Mouse (Mus musculus) olfactory bulb, adult 2 months (tissue): ENCODE data around the gene Apoa4. TPM values are rescaled to one million over a fixed set of nuclear protein-coding genes. Genes with fewer than 3 reads are reported as not detected.

ENCODE experiments used
- H3K27ac ChIP-seq: fragments of 200-500 bp; 2 replicates; pipeline ENCODE4 v1.5.1; 2012; ENCODE audit warnings: low read depth, low read length; ENCODE audit not compliant: insufficient read depth
- H3K4me1 ChIP-seq: fragments of 200-500 bp; 2 replicates; pipeline ENCODE4 v1.6.1; 2012; ENCODE audit warnings: low read length; ENCODE audit not compliant: control insufficient read depth, insufficient read depth
- H3K4me3 ChIP-seq: fragments of 200-500 bp; 2 replicates; pipeline ENCODE4 v1.5.1; 2012; ENCODE audit warnings: mild to moderate bottlenecking, low read depth, low read length, moderate library complexity; ENCODE audit not compliant: insufficient read depth
- CTCF ChIP-seq: fragments of 200-500 bp; IDR thresholded peaks from 2 replicates; pipeline ENCODE4 v1.5.1; 2012; ENCODE audit warnings: low read depth, mild to moderate bottlenecking, low read length, moderate library complexity; ENCODE audit not compliant: insufficient read depth
- POLR2A ChIP-seq: fragments of 200-500 bp; IDR thresholded peaks from 2 replicates; pipeline ENCODE4 v1.6.1; 2012; ENCODE audit warnings: mild to moderate bottlenecking, low read depth, low read length, moderate library complexity; ENCODE audit not compliant: insufficient read depth
- WGBS: fragments of 180-500 bp; shearing (Covaris S2); methylation state at CpG from one replicate; pipeline ENCODE4 v1.1.7; 2018; 5-methylcytosine and 5-hydroxymethylcytosine counted together
- polyA plus RNA-seq: library from polyadenylated mRNA; stranded (reverse); fragments of >200 nt; gene quantifications from 2 replicates; pipeline ENCODE4 v1.2.4, GENCODE M21; 2012; ENCODE audit warnings: low replicate concordance; ENCODE audit not compliant: missing spikeins, insufficient read depth, insufficient read length

Apoa4 gene
- polyA plus RNA-seq, 1 experiment, result not detected

DNA sequence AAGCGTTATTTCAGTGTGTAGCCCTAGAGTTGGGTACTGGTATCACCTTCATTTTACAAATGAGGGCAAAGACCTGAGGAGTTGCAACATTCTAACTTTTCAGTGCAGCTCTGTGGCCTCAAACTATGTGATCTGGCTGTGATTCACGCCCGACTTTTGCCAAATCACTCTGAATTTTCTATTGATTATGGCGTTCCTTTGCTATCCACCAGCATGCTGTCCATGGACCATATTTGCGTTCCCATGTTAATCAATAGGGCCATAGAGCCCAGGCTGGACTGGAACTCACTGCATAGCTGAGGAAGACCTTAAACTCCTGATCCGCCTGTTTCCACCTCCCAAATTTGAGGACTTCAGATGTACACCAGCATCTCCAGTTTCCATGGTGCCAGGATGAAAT lies 18.6 kb downstream of the Apoa4 start:
- Histone ChIP-seq H3K4me3 (no peak overlapping the region), H3K4me1 (no peaks in the 10 kb centered on the region), H3K27ac (no peak overlapping the region)
- WGBS, result 91% methylated on average over 6 of the region's 6 CpGs
- TF ChIP-seq POLR2A (no peak), CTCF (no peak)

DNA sequence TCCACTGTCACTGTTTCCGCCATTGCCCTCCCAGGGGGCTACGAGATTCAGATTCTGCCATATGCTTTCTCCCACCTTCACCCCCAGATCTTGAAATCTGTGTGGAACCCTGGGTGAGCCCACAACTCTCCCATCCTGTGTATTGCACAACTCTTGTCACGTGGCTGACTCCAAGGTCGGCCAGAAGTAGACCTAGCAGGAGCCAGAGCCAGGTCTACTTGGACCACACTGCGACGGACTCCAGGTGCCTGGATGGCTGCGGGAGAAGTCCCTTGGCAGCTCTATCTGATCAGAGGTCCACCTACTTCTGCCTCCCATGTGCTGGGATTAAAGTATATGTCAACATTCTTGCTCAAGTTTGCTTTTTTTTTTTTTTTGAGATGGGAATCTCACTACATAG lies 20.6 kb downstream of the Apoa4 start:
- 92% methylated on average over 7 of the region's 7 CpGs for WGBS
- no peak overlapping the region for H3K4me3 ChIP-seq
- no peaks in the 10 kb centered on the region for H3K4me1 ChIP-seq
- no peak for TF ChIP-seq POLR2A
- no peak for TF ChIP-seq CTCF
- no peak overlapping the region for H3K27ac ChIP-seq

- 56% methylated on average over 7 of the region's 7 CpGs for WGBS
- Histone ChIP-seq H3K4me3 (no peak within 1 kb of the TSS), H3K27ac (no peak within 1 kb of the TSS), H3K4me1 (0 out of 2 replicates have a peak, but pooled peaks cover 2% of the 10 kb centered on the region)
- TF ChIP-seq CTCF (no peak), POLR2A (no peak)
Observed at GRCm38 (mm10) chr9:46268343-46268873, 27.9 kb downstream of the Apoa4 start, which contains the start of gene Apoa5. Apoa5 (plus strand) TSS chr9:46268633.

DNA sequence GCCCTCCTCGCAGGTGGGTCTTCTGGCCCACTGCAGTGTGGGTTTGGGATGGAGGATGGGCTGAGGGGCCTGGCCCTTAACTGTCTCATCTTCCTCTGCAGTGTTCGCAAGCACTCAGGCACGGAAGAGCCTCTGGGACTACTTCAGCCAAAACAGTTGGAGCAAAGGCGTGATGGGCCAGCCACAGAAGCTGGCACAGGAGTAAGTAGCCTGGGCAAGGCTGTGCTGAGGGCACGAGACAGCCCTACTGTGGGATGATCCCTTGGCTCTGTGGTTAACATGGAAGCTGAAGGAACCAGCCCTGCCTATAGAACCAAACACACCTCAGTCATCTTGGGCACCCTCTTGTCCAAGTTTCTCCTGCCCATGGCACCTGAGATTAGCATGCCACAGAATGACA lies 28.6 kb downstream of the Apoa4 start:
- TF ChIP-seq CTCF, result no peak
- no peak for TF ChIP-seq POLR2A
- H3K4me3 ChIP-seq, result no peak overlapping the region
- H3K4me1 ChIP-seq, result 0 out of 2 replicates have a peak, but pooled peaks cover 2% of the 10 kb centered on the region
- no peak overlapping the region for H3K27ac ChIP-seq
- WGBS, result 79% methylated on average over 5 of the region's 5 CpGs

GRCm38 (mm10) chr9:46270782-46271181 lies 30.3 kb downstream of the Apoa4 start:
- Histone ChIP-seq H3K27ac (no peak overlapping the region), H3K4me3 (no peak overlapping the region), H3K4me1 (0 out of 2 replicates have a peak, but pooled peaks cover 2% of the 10 kb centered on the region)
- no peak for TF ChIP-seq POLR2A
- no peak for TF ChIP-seq CTCF
- WGBS, result 93% methylated on average over 4 of the region's 4 CpGs

- TF ChIP-seq CTCF (no peak), POLR2A (no peak)
- 0 out of 2 replicates have a peak, but pooled peaks cover 2% of the 10 kb centered on the region for H3K4me1 ChIP-seq
- no peak overlapping the region for H3K4me3 ChIP-seq
- 79% methylated on average over 9 of the region's 9 CpGs for WGBS
- no peak overlapping the region for H3K27ac ChIP-seq
Observed at GRCm38 (mm10) chr9:46272070-46272469, 31.6 kb downstream of the Apoa4 start.

GRCm38 (mm10) chr9:46272677-46273454 lies 32.4 kb downstream of the Apoa4 start, which contains the start of gene Zpr1:
Zpr1 (plus strand) TSS chr9:46273064.
- Histone ChIP-seq H3K27ac (no peak within 1 kb of the TSS), H3K4me1 (0 out of 2 replicates have a peak, but pooled peaks cover 2% of the 10 kb centered on the region), H3K4me3 (peak within 1 kb of the TSS; percentile 85)
- 6% methylated on average over 45 of the region's 45 CpGs for WGBS
- peak; percentile 88 for TF ChIP-seq POLR2A
- TF ChIP-seq CTCF, result no peak

GRCm38 (mm10) chr9:46274494-46274893 lies 34.0 kb downstream of the Apoa4 start:
- TF ChIP-seq POLR2A (no peak), CTCF (no peak)
- H3K4me1 ChIP-seq, result 0 out of 2 replicates have a peak, but pooled peaks cover 2% of the 10 kb centered on the region
- WGBS, result 94% methylated on average over 9 of the region's 9 CpGs
- no peak overlapping the region for H3K27ac ChIP-seq
- H3K4me3 ChIP-seq, result no peak overlapping the region

GRCm38 (mm10) chr9:46282631-46283436 lies 42.3 kb downstream of the Apoa4 start, which contains the start of gene Bud13:
Bud13 (plus strand) TSS chr9:46283008.
- peak; percentile 75 for TF ChIP-seq POLR2A
- TF ChIP-seq CTCF, result no peak
- Histone ChIP-seq H3K4me3 (peak within 1 kb of the TSS; percentile 73), H3K4me1 (no peaks in the 10 kb centered on the region), H3K27ac (no peak within 1 kb of the TSS)
- WGBS, result under 1% methylated on average over 55 of the region's 55 CpGs

Other genes with a start within 250 kb of the Apoa4 start
- gene Pafah1b2, start 228.0 kb upstream of the Apoa4 start, polyA plus RNA-seq, result 66.5 and 504 TPM in 2 replicates
- gene Sik3, start 227.9 kb upstream of the Apoa4 start, polyA plus RNA-seq, result 51.7 TPM in 1 of 2 replicates, not detected in the other
- gene Apoa1, start 12.1 kb upstream of the Apoa4 start, polyA plus RNA-seq, result not detected in 2 replicates
- not detected in 2 replicates for gene Apoc3, start 5.1 kb upstream of the Apoa4 start, polyA plus RNA-seq
- not detected in 2 replicates for gene Apoa5, start 27.9 kb downstream of the Apoa4 start, polyA plus RNA-seq
- gene Zpr1, start 32.4 kb downstream of the Apoa4 start, polyA plus RNA-seq, result not detected in 2 replicates
- gene Bud13, start 42.3 kb downstream of the Apoa4 start, polyA plus RNA-seq, result not detected in 2 replicates
- gene 4931429L15Rik, start 79.3 kb downstream of the Apoa4 start, polyA plus RNA-seq, result not detected in 2 replicates